Mouse (Mus musculus) frontal cortex, postnatal 36 days (tissue): Measurements from ENCODE around the gene Vgll2.

ENCODE experiments used
- DNase-seq, 2 experiments: peaks; one replicate each; pipeline ENCODE4 v3.0.0; 2022; ENCODE audit warnings: low spot score in 2 of 2

Vgll2 gene

DNA sequence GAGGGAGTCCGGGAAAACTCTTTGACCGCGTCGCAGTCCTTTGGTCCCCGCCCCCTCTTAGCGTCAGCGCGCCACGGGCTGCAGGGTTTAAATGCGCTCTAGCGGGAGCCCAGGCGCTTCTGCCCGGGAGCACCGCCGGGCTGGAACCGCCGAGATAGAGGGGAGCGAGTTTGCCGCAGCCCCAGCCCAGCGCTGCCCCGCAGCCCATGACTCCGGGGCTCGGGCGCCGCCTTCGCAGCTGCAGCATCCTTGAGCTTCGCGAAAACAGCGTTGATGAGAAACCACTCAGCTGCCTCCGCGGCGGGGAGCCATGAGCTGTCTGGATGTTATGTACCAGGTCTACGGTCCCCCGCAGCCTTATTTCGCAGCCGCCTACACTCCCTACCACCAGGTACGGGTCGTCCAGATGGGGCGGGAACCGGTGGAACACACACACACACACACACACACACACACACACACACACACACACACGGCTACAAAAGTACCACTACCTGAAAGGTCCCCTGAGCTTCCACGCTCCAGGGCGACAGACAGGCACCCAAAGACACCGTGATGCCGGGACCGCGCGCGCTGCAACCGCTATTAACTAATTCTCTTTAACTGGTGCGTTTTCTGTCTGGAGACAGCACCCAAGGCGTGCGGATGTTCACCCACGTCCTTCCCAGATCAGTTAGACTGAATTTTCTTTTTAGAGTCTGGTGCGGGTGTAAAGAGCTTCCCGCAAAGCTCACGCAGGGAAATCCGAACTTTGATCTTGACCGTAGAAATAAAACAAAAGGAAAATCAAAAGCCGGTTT is at the start of gene Vgll2:
Gene Vgll2, plus strand, starts transcription at position 90 of the 800 bp plus-strand sequence.
- peak; percentile 31 to 43 for DNase-seq

DNA sequence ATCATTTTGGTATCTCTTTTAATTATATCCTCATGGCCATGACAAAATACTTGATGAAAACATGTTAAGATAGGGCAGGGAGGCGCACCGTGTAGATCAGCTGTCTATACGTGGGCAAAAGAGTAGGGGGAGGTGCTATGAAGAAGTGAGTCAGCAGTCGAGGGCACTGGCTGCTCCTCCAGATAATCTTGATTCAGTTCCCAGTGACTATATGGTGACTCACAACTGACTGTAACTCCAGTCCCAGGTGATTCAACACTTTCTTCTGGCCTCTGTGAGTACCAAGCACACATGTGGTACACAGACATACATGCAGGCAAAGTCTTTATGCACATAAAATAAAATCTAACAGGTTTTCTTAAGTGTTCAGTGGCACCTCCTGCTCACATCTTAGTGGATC is 47.2 kb upstream of the Vgll2 start:
- peak; percentile 10 to 19 for DNase-seq

DNA sequence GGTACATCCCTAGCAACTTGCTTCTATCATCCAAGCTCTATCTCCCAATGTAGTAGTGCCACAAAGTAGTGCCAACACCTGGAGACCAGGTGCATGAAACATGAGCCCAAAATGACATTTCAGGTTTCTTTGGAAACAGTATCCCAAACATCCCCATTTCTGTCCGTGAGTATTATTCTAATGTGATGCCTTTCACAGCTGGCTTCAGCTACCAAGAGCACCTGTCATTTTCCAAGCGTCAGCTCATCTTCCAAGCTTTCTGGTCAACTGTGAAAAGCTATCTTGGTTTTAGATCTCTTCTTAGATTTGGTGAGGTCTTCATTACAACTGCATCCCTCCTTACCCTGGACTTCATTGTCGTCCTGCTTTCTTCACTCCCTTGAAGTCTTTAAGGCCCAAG is 46.7 kb upstream of the Vgll2 start:
- no peak for DNase-seq

DNA sequence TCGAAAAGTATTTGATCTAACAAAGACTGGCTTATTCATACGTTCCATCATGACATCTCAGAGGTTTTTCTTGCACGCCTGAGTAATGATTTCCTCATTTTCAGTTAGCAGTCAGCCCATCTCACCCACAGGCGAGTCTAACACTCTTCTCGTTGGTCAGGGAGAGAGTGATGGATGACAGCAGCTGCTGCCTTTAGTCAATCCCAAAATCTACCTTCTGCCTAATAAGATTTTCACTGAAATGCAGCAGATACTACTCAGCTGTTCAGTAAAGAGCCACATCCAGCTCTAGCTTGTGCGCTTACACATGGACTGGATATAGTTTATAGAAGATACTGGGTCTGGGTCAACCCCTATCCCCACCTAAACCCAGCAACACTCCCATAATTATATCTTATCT is 40.7 kb upstream of the Vgll2 start:
- DNase-seq: no peak

DNA sequence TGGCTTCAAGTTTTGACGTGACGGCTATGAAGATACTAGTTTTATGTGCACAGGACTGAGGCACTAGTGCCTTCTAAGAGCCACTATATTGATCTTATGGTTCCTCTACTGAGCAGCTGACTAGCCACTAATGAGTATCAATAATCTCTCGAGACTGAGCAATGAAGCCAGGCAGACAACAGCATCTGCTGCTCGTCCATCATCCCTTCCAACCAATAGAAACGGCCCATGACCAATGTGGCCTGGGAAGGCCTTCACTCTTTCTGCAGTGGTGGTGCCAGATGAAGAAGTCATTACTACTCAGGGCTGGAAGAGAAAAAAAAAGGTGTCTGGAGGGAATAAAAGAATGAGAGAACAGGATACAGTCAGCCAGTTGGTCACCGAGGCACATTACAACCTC is 39.9 kb upstream of the Vgll2 start:
- no peak for DNase-seq

DNA sequence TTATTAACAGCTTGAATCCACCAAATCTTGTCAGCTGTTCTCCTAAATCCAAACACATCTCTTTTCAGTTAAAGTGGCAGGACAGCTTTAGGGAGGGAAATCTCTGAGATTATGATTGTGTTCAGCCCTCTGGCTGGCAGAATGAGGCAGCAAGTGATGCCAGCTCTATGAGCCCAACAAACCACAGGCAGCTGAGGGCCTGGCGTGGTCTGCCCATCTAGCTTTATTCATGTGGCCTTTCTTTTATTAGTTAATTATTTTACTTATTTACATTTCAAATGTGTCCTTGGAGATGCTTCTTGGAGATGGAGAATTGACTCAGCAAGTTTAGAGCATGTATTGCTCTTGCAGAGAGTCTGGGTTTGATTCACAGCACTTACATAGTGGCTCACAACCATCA is 3.8 kb upstream of the Vgll2 start:
- no peak for DNase-seq

DNA sequence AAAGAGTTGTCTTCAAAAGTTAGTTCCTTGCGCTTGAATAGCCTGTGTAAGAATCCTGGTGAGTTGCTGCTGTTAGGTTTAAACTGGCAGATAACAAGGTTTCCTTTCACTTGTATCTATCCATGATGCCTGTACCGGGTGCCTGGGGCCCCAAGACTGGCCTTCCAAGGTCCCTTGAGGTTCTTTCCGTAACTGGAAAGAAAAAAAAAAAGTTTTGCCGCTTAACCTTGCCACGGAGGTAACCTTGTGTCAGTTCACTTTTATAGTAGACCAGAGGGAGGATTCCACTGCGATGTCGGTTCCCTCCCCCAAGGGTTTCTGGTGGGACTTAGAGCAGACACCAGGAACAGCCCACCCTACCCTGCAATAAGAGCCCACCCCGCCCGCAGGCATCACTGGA is 1.1 kb upstream of the Vgll2 start:
- DNase-seq: no peak

DNA sequence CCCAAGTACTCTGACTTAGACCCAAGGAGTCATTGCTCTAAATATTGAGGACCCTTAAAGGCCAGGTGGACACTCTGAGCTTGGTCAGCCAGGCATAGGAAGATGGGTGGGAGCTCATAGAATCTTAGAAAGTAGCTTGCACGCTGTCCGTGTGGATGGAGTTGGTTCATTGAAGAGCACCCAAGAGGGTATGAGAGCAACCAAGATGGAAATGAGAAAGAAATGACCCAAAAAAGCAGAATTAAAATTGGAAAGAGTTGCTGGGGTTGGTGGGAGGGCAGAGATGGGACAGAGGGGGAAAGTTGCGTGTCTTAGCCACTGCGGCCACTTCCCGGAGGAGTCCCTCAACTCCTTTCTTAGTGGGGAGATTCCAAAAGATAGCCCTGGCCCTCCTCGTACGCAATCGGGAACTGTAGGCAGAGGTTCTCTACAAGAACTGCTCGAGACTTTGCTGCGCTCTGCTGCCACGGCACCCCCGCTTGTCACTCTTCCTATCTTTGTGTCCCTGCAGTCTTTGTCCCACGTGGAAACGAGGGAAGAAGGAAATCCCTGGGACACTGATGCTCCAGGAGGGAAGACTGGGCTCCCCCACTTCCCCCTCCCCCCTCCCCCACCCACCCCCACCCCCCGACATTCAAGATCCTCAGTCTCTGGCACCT is 437 bp upstream of the Vgll2 start:
- DNase-seq: no peak

DNA sequence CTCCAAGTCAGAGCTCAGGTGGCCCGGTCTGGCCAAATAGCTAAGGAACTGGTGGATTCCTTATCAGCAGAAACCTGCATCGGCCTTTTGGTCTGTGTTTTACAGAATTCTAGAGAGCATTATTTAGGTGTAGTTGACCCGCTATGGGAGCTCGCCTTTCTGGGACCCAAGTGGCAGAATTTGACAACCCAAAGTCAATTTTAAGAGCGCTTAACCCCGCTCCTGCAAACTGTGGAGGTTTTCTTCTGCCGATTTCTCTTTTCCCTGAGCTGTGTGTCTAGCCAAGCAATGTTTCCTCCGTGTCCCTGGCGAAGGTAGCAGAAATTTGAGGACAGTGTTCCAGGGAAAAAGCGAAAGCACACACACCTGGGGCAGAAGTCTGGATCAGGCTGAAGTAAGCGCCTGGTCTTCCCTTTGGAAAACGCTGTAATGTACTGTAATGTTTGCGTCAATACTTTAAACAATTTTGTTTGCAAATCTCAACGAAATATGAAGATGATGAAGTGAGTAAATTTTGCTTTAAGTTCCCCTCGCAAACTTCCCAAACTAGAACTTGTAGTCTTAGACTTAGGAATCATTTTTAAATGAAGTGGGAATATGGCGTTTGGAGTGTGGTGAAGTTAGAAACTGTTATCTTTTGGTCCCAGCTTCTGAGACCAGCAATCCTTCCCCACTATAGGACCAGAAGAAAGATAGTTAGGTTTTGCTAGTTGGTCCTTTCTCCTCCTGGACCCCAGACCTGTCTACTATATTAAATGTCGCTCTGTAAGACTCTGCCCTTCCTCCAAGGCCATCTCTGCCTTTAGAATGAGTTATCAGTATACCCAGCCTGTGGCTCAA is 1.1 kb downstream of the Vgll2 start:
- DNase-seq: peak in 1 of 2 experiments; percentile 13

DNA sequence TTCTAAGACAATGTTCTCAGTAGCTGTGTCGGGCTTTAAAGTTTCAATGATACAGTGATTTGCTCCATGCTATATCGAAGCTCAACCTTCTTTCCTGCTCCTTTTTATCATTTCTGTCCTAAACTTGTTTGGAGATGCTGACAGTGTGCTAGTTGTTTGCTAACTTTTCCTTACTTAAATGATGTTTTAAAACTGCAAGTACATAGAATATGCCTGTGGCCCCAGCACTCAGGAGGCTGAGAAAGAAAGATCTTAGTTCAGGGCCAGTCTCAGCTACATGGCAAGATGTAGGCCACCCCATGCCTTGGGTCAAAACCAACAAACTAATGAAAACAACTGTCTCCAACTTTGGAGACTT is 1.7 kb downstream of the Vgll2 start:
- DNase-seq: no peak

DNA sequence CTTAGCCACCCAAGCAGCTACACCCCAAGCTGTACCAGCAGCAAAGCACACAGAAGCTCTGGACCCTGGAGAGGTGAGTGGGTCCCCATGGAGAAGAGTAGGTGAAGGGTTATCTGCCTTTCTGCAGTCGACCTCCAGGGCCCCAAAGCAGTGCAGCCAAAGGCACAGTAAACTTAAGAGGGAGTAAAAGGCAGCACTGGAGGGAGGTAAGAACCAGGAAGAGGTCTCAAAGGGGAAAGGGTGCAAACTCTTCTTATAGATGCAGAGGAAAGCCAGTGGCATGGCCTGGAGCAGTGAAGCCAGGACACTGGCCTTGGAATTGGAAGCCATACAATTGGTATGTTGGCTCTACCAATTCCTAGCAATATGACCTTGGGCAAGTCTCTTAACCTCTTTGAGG is 3.0 kb downstream of the Vgll2 start:
- no peak for DNase-seq

DNA sequence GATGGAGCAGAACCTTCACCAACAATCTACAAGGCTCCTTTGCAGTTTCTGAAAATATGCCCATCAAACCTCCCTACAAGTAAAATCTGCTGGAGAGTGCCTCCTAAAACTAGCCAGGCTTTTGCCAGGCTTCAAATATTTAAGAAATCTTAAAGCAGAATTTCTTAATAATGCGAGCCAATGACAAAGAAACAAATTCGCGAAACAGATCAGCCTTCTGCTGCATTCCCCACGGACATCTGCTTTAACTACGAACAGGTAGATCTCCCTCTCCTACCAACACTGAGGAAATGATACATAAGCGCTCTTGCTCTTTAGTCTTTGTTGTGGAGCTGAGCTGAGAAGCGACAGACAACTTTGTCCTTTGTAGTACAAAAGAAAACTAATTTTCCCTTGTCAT is 3.5 kb downstream of the Vgll2 start:
- DNase-seq: no peak

DNA sequence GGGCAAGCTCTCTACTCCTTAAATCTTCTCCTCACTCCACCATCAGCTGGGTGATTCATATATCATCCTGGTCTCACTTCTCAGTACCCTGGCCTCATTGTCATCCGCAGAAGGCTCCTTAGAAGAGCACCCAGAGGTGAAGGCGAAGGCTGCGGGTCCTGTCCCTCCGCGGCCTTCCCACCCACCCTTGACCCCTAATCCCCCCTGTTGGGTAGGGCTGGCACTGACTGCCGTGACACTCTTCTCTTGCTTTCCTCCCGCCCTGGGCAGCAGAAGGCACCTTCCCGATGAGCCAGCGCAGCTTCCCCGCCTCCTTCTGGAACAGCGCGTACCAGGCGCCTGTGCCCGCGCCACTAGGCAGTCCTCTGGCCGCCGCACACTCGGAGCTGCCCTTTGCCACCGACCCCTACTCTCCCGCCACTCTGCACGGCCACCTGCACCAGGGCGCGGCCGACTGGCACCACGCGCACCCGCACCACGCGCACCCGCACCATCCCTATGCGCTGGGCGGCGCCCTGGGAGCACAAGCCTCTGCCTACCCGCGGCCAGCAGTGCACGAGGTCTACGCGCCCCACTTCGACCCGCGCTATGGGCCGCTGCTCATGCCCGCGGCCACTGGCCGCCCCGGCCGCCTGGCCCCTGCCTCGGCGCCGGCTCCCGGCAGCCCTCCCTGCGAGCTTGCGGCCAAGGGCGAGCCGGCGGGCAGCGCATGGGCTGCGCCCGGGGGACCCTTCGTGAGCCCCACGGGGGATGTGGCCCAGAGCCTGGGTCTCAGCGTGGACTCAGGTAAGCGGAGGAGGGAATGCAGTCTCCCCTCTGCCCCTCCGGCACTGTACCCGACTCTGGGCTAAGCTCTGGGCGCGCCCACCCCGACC is 5.1 kb downstream of the Vgll2 start:
- DNase-seq: no peak

DNA sequence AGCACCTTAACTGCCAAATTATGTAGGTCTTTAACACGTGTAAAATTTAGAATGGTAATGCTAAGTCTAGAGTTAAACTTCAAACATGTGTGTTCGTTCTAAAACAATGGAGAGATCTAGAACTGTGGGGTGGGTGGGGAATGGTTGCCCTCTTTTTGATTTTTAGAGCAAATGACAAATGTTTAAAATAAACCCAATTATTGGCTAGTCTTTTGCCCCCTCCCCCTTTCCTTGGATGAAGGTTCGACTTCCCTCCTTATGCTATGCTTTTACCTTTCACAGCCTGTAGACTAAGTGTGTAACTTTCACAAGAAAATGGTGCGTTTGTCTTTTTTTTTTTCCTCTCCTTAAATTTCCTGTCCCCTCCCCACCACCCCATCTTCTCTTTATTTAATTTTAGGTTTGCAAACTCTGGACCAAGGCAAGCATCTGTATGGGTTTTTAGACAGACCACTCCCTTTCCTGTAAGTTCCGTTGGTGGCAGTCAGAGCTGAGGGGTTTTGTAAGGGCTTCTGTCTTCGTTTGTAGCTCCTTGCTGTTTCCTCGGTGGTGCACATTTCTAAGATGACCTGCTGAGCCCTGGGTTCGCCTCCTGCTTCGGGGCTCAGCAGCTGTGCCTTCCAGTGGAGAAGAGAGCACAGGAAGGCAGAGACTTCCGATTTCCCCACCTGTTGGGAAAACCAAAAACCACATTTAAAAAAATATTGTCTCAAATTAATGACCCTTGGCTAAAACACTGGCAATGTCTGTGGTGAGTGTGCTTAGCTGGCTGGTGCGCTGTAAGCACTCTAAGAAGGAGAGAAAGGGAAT is 6.5 kb downstream of the Vgll2 start:
- no peak for DNase-seq

DNA sequence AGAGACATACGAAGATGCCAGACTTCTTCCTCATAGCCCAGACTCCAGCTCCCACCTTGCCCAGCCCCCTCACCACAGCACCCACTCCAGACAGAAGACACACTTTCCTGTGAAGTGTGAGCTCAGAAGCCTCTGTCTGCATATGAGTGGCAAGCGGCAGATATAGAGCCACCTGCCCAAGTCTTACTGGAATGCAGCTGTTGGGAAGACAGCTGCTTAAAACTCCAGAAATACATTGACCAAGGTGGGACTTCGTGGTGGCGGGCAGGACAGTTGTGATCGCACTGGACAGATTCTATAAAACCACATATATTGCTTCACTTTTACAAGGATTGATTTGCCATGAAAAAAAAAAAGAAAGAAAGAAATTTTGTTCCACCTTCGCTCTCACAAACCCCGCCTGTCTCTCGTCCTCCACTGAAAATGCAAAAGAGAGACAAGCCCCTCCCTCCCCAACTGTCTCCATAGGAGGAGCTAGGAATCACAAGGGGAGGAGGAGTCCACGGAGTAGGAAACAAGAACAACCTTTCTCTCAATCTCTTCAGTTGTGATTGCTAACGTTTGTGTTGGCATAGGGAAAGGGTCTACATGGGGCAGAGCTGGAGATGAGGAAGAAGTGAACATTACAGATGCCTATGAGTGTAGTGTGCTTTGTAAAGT is 7.2 kb downstream of the Vgll2 start:
- no peak for DNase-seq

DNA sequence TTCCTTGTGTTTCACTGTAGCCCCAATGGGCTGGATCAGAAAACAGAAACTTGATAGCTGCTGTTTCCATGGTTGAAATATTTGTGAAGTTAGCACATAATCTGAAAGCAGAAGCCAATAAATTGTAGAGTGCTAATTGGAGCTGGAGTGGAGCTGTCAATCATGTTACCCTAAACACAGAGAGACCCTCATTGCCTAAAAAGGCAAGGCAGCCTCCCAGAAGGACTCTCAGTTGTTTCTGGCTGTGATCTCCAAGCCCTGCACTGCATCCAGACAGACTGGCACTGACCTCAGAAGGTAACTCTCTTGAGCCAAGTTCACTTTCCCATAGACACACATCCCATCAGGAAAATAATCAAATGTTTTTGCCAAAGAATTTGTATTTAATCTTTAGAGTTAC is 11.4 kb downstream of the Vgll2 start:
- no peak for DNase-seq

DNA sequence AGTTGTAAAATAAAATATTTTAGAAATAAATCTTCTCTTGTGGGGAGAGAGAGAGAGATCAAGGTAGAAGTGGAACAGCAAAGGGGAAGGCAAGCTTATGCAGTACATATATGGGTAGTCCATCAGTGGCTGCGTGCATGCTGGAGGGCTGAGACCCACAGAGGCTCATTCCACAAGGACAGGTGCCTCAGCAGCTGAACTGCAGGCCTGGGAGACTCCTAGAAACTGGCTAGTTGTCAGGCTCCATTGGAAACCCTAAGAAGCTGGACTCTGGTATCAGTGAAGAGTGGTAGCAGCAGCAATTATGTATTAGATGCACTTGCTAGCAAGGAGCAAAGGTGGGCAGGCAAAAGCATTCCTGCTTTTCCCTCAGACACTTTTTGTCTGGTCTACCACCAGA is 17.1 kb downstream of the Vgll2 start:
- DNase-seq: no peak

DNA sequence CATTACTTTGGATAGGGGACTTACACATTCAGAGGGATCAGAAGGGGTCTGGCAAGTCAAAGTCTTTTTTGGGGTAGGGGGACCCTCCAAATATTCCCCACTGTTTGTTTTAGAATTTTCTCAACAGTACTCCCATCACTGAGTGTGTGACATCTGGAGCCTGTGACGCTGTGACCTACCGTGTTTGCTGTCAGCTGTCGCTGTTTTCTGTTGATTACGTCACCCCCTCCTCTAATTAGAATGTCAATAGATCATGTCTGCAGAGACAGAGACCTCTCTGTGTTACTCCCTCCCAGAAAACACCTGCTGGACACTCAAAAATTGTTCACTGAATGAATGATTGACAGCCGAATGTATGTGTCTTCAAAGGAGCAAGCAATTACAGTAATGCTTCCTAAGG is 20.8 kb downstream of the Vgll2 start:
- DNase-seq: no peak

DNA sequence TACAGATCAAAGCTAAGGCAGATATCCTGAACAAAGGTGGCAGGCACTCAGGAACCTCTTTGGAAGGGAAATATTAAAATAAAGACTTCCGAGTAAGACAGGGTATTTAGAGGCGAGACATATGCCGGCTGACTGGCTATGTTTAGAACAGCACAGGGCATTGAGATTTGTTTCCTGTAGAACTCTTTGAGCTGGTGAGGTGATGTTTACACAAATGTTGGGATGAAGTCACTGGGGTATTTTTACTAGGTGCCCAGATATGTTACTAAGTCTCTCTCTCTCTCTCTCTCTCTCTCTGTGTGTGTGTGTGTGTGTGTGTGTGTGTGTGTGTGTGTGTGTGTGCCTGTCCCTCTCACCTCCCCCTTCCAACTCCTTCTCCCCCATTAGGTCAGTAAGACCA is 26.0 kb downstream of the Vgll2 start:
- no peak for DNase-seq

DNA sequence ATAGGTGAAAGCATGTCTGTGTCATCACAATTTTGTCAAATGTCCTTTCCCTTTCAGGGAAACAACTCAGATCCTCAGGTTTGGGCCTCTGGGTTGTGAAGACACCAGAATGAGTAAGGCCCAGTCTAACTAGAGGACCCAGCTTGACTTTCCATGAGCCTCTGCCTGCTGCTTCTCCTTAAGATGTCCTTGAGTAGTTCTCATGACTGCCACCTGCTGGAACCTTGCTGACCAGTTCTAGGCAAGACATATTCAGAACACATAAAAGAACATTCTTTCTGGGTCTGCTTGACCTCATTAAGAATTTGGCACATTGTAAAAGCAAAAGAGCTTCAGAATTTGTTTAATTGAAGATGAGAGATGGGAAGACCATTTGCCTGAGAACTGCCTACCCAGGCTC is 50.2 kb downstream of the Vgll2 start:
- peak; percentile 29 to 52 for DNase-seq
